Mouse (Mus musculus) ES-Bruce4 (cell line): ENCODE measurements around the gene Fgf18. TPM values are rescaled to one million over a fixed set of nuclear protein-coding genes. Genes with fewer than 3 reads are reported as not detected.

ENCODE experiments used
- H3K27ac ChIP-seq: 2 replicates; pipeline ENCODE4 v1.5.1; 2012; ENCODE audit warnings: low read length, inconsistent platforms; ENCODE audit not compliant: insufficient read depth
- H3K27me3 ChIP-seq: 2 replicates; pipeline ENCODE4 v1.6.1; 2012; ENCODE audit warnings: mild to moderate bottlenecking, low read length, inconsistent platforms; ENCODE audit not compliant: control insufficient read depth, poor library complexity, insufficient read depth, severe bottlenecking
- H3K36me3 ChIP-seq: 2 replicates; pipeline ENCODE4 v1.6.1; 2012; ENCODE audit warnings: inconsistent platforms, mild to moderate bottlenecking, low read length, moderate library complexity; ENCODE audit not compliant: control insufficient read depth, poor library complexity, insufficient read depth, severe bottlenecking
- H3K4me1 ChIP-seq: one replicate; pipeline ENCODE4 v1.8.1; 2011; ENCODE audit warnings: low read length; ENCODE audit not compliant: control insufficient read depth, insufficient read depth
- H3K4me3 ChIP-seq: 2 replicates; pipeline ENCODE4 v1.5.1; 2011; ENCODE audit warnings: low read depth, mild to moderate bottlenecking, low read length
- H3K9ac ChIP-seq: 2 replicates; pipeline ENCODE4 v1.6.1; 2012; ENCODE audit warnings: low read depth, mild to moderate bottlenecking, inconsistent platforms; ENCODE audit not compliant: poor library complexity, severe bottlenecking
- H3K9me3 ChIP-seq: replicated peaks from 2 replicates; pipeline ENCODE4 v1.6.1; 2012; ENCODE audit warnings: mild to moderate bottlenecking, low read length, inconsistent platforms; ENCODE audit not compliant: control insufficient read depth, poor library complexity, insufficient read depth, severe bottlenecking
- CTCF ChIP-seq: IDR thresholded peaks from one replicate; pipeline ENCODE4 v1.8.1; 2011; ENCODE audit warnings: low read depth, low read length
- EP300 ChIP-seq: IDR thresholded peaks from 2 replicates; pipeline ENCODE4 v1.6.1; 2011; ENCODE audit warnings: low read depth, low read length; ENCODE audit not compliant: insufficient read depth
- POLR2A ChIP-seq: IDR thresholded peaks from one replicate; pipeline ENCODE4 v1.8.1; 2011; ENCODE audit warnings: low read length; ENCODE audit not compliant: insufficient read depth
- polyA plus RNA-seq: library from polyadenylated mRNA; stranded (reverse); fragments of >200 nt; gene quantifications from 2 replicates; pipeline ENCODE4 v1.2.4, GENCODE M21; 2011; ENCODE audit warnings: low read depth; ENCODE audit not compliant: missing spikeins, insufficient read depth, insufficient read length

Gene Fgf18
- polyA plus RNA-seq, 1 experiment = 0.82 TPM

- Histone ChIP-seq H3K36me3 (no peaks in the 10 kb centered on the region), H3K4me3 (no peak overlapping the region), H3K27me3 (peaks cover 3% of the 10 kb centered on the region; the same call in 1 of the 2 replicates), H3K27ac (no peak overlapping the region), H3K9ac (no peak overlapping the region), H3K9me3 (no peaks in the 10 kb centered on the region), H3K4me1 (no peaks in the 10 kb centered on the region)
- TF ChIP-seq POLR2A (no peak), CTCF (no peak), EP300 (no peak)
These were observed 3.3 kb downstream of the Fgf18 start for GRCm38 (mm10) chr11:33143906-33144305.

GRCm38 (mm10) chr11:33142801-33143200 lies 4.4 kb downstream of the Fgf18 start:
- H3K9ac ChIP-seq = no peak overlapping the region
- no peaks in the 10 kb centered on the region for H3K9me3 ChIP-seq
- no peak overlapping the region for H3K27ac ChIP-seq
- no peaks in the 10 kb centered on the region for H3K36me3 ChIP-seq
- no peaks in the 10 kb centered on the region for H3K4me1 ChIP-seq
- no peak overlapping the region for H3K4me3 ChIP-seq
- H3K27me3 ChIP-seq = peaks cover 3% of the 10 kb centered on the region; the same call in 1 of the 2 replicates
- TF ChIP-seq POLR2A = no peak
- no peak for TF ChIP-seq EP300
- TF ChIP-seq CTCF = no peak

- H3K27me3 ChIP-seq = no peaks in the 10 kb centered on the region
- H3K9me3 ChIP-seq = no peaks in the 10 kb centered on the region
- H3K4me1 ChIP-seq = no peaks in the 10 kb centered on the region
- no peak for TF ChIP-seq POLR2A
- TF ChIP-seq CTCF = no peak
- no peak for TF ChIP-seq EP300
- H3K9ac ChIP-seq = no peak overlapping the region
- no peak overlapping the region for H3K27ac ChIP-seq
- H3K4me3 ChIP-seq = no peak overlapping the region
- no peaks in the 10 kb centered on the region for H3K36me3 ChIP-seq
These were observed 7.1 kb downstream of the Fgf18 start for GRCm38 (mm10) chr11:33140111-33140460.

- no peaks in the 10 kb centered on the region for H3K9me3 ChIP-seq
- no peaks in the 10 kb centered on the region for H3K27me3 ChIP-seq
- no peaks in the 10 kb centered on the region for H3K4me1 ChIP-seq
- H3K27ac ChIP-seq = no peak overlapping the region
- H3K9ac ChIP-seq = no peak overlapping the region
- no peak for TF ChIP-seq EP300
- TF ChIP-seq POLR2A = no peak
- no peak for TF ChIP-seq CTCF
- no peaks in the 10 kb centered on the region for H3K36me3 ChIP-seq
- H3K4me3 ChIP-seq = no peak overlapping the region
These were observed 7.6 kb downstream of the Fgf18 start for GRCm38 (mm10) chr11:33139458-33140110.

- Histone ChIP-seq H3K9me3 (no peaks in the 10 kb centered on the region), H3K36me3 (no peaks in the 10 kb centered on the region), H3K27ac (no peak overlapping the region), H3K4me1 (no peaks in the 10 kb centered on the region), H3K9ac (no peak overlapping the region), H3K27me3 (no peaks in the 10 kb centered on the region), H3K4me3 (no peak overlapping the region)
- no peak for TF ChIP-seq CTCF
- TF ChIP-seq EP300 = no peak
- TF ChIP-seq POLR2A = no peak
These were observed 8.5 kb downstream of the Fgf18 start for GRCm38 (mm10) chr11:33138686-33139085.

- H3K4me3 ChIP-seq = no peak overlapping the region
- no peak overlapping the region for H3K27ac ChIP-seq
- no peak overlapping the region for H3K9ac ChIP-seq
- no peak for TF ChIP-seq POLR2A
- no peak for TF ChIP-seq EP300
- TF ChIP-seq CTCF = no peak
- H3K9me3 ChIP-seq = no peaks in the 10 kb centered on the region
- no peaks in the 10 kb centered on the region for H3K36me3 ChIP-seq
- H3K27me3 ChIP-seq = no peaks in the 10 kb centered on the region
- no peaks in the 10 kb centered on the region for H3K4me1 ChIP-seq
These were observed 12.7 kb downstream of the Fgf18 start for GRCm38 (mm10) chr11:33134391-33134986.
